Mouse (Mus musculus) G1E (cell line): ENCODE data around the gene Nlrc5.

ENCODE experiments used
- CTCF ChIP-seq: IDR thresholded peaks from 2 replicates; pipeline ENCODE4 v1.5.1; 2012; ENCODE audit warnings: low read depth, low read length, inconsistent platforms, mixed read lengths
- GATA1 ChIP-seq: IDR thresholded peaks from 2 replicates; pipeline ENCODE4 v1.6.1; 2012; ENCODE audit warnings: borderline replicate concordance, low read length, inconsistent platforms, mixed read lengths
- POLR2AphosphoS5 ChIP-seq: IDR thresholded peaks from 2 replicates; pipeline ENCODE4 v1.6.1; 2012; ENCODE audit warnings: low read depth, low read length, inconsistent platforms; ENCODE audit not compliant: insufficient replicate concordance

DNA sequence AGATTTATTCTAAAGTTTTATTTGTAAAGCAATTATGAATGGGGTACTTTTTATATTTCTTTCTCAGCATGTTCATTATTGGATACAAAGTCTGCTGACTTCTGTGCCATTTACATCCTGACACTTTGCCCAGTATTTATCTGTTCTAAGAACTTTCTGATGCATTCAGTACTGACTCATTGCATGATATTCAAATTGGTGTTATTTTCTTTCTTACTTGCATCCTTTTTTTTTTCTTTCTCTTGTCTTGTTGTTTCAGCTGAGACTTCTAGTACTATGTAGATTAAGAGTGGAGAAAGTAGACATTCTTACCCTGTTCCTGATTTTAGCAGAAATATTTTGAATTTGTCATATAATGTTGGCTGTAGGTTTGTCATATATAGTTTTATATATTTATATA lies 5.5 kb downstream of the Nlrc5 start:
- no peak for TF ChIP-seq CTCF
- TF ChIP-seq GATA1 = no peak
- no peak for TF ChIP-seq POLR2AphosphoS5
